Mouse (Mus musculus): ENCODE measurements around the gene Sumo1.

- TF ChIP-seq CTCF (IDR thresholded peaks at IDR 0.05; ENCODE audit: borderline replicate concordance, control insufficient read depth, extremely low read depth, insufficient read depth, low read length, poor library complexity) (no peak), POLR2A (IDR thresholded peaks at IDR 0.05; ENCODE audit: control insufficient read depth, extremely low read depth, insufficient read depth, low read length, poor library complexity) (no peak)
Observed at GRCm38 (mm10) chr1:59642488-59642887, 28.1 kb downstream of the Sumo1 start.
